ENCODE assay signal across 7 mouse cellular contexts in genomic region chr11:43626300-43626926, GRCm38 (mm10). TPM values are rescaled to one million over a fixed set of nuclear protein-coding genes. Genes with fewer than 3 reads are reported as not detected.
DNase-seq lines count a peak whose midpoint lies in the region; ATAC-seq lines count a peak whose summit lies in the region.

No protein-coding gene starts in this region.

- peak; percentile 77 for DNase-seq in adrenal gland, adult 2 months
- DNase-seq in cerebellum, adult 8-10 months = peak; percentile 43
- peak; percentile 19 for DNase-seq in gastrocnemius, postnatal 25 days
- DNase-seq in intestine, embryonic 14.5 days (ENCODE audit: low spot score) = peak; percentile 78
- peak; percentile 81 for DNase-seq in testis, postnatal 10 days (ENCODE audit: low spot score)

- ATAC-seq in intestine, embryonic 14.5 days (replicated peaks; ENCODE audit: low FRiP score, low TSS enrichment, low read depth) = peak; percentile 75
- ATAC-seq in limb, embryonic 12.5 days (ENCODE audit: insufficient number of reproducible peaks, insufficient read depth, low FRiP score, low TSS enrichment, low read depth) = peak; percentile 53; the same call in 1 of the 2 replicates
- peak; percentile 36; the same call in 1 of the 2 replicates for ATAC-seq in midbrain, embryonic 12.5 days (ENCODE audit: low FRiP score, low read depth)

- H3K4me1 ChIP-seq in intestine, embryonic 14.5 days (replicated peaks; ENCODE audit: control insufficient read depth, insufficient read depth, low read length) = peaks cover 11% of the 10 kb centered on the region
- peaks cover 15% of the 10 kb centered on the region for H3K4me1 ChIP-seq in limb, embryonic 12.5 days (replicated peaks)
- H3K4me1 ChIP-seq in midbrain, embryonic 12.5 days = peaks cover 12% of the 10 kb centered on the region

- H3K27ac ChIP-seq in intestine, embryonic 14.5 days (ENCODE audit: low read depth) = peak overlapping the region; percentile 57; the same call in 1 of the 2 replicates
- peak overlapping the region; percentile 64; the same call in 1 of the 2 replicates for H3K27ac ChIP-seq in limb, embryonic 12.5 days
- peak overlapping the region; percentile 30; the same call in 1 of the 2 replicates for H3K27ac ChIP-seq in midbrain, embryonic 12.5 days (replicated peaks)

- no peak overlapping the region for H3K9ac ChIP-seq in intestine, embryonic 14.5 days (ENCODE audit: low read length)
- 0 out of 2 replicates have a peak overlapping the region, but pooled peaks have one; percentile 8 for H3K9ac ChIP-seq in limb, embryonic 12.5 days (replicated peaks)
- H3K9ac ChIP-seq in midbrain, embryonic 12.5 days (replicated peaks) = peak overlapping the region; percentile 2

- peak overlapping the region; percentile 22 for H3K4me3 ChIP-seq in intestine, embryonic 14.5 days (ENCODE audit: low read depth, low read length)
- peak overlapping the region; percentile 12 for H3K4me3 ChIP-seq in limb, embryonic 12.5 days (replicated peaks)
- 0 out of 2 replicates have a peak overlapping the region, but pooled peaks have one; percentile 3 for H3K4me3 ChIP-seq in midbrain, embryonic 12.5 days

- WGBS in intestine, embryonic 14.5 days = 7% methylated on average over 12 of the region's 12 CpGs
- WGBS in limb, embryonic 12.5 days = 11% methylated on average over 12 of the region's 12 CpGs
- 5% methylated on average over 12 of the region's 12 CpGs for WGBS in midbrain, embryonic 12.5 days

- peak overlapping the region; percentile 39 for H3K4me2 ChIP-seq in intestine, embryonic 14.5 days (ENCODE audit: low read length)
- peak overlapping the region; percentile 51 for H3K4me2 ChIP-seq in limb, embryonic 12.5 days
- peak overlapping the region; percentile 40 for H3K4me2 ChIP-seq in midbrain, embryonic 12.5 days (replicated peaks)

- no peaks in the 10 kb centered on the region for H3K36me3 ChIP-seq in intestine, embryonic 14.5 days (ENCODE audit: control insufficient read depth, insufficient read depth, low read length)
- no peaks in the 10 kb centered on the region for H3K36me3 ChIP-seq in limb, embryonic 12.5 days
- no peaks in the 10 kb centered on the region for H3K36me3 ChIP-seq in midbrain, embryonic 12.5 days

- H3K9me3 ChIP-seq in intestine, embryonic 14.5 days (ENCODE audit: control insufficient read depth, low read length) = no peaks in the 10 kb centered on the region
- no peaks in the 10 kb centered on the region for H3K9me3 ChIP-seq in limb, embryonic 12.5 days
- no peaks in the 10 kb centered on the region for H3K9me3 ChIP-seq in midbrain, embryonic 12.5 days

- H3K27me3 ChIP-seq in intestine, embryonic 14.5 days (replicated peaks; ENCODE audit: control insufficient read depth, insufficient read depth, low read length) = no peaks in the 10 kb centered on the region
- no peaks in the 10 kb centered on the region for H3K27me3 ChIP-seq in limb, embryonic 12.5 days
- no peaks in the 10 kb centered on the region for H3K27me3 ChIP-seq in midbrain, embryonic 12.5 days

RNA-seq across cellular contexts. Expression of gene Fabp6, which starts 25.1 kb away (rescaled TPM):
- total RNA-seq in adrenal gland, adult 2 months (2021) = not detected
- not detected in 2 replicates for polyA plus RNA-seq in adrenal gland, adult 2 months (2012; rRNA removed)
- total RNA-seq in gastrocnemius, postnatal 25 days (2021) = not detected
- polyA plus RNA-seq in intestine, embryonic 14.5 days (2014; fragmentation: Nextera tagmentation; extraction: Ambion mirVana) = 0.43 TPM in 1 of 2 replicates, not detected in the other
- not detected in 2 replicates for polyA plus RNA-seq in limb, embryonic 12.5 days (2016; fragmentation: Nextera tagmentation; extraction: Ambion mirVana)
- not detected in 2 replicates for polyA plus RNA-seq in midbrain, embryonic 12.5 days (2016; fragmentation: Nextera tagmentation; extraction: Ambion mirVana)

RNA-seq across cellular contexts. Expression of gene 4933415A04Rik, which starts 39.6 kb away (rescaled TPM):
- under 1 TPM; 0.32 to 0.45 TPM for total RNA-seq in adrenal gland, adult 2 months (2021)
- polyA plus RNA-seq in adrenal gland, adult 2 months (2012; rRNA removed) = 0.08 and 0.23 TPM in 2 replicates
- not detected for total RNA-seq in gastrocnemius, postnatal 25 days (2021)
- polyA plus RNA-seq in intestine, embryonic 14.5 days (2014; fragmentation: Nextera tagmentation; extraction: Ambion mirVana) = 6.4 and 6.8 TPM in 2 replicates
- polyA plus RNA-seq in limb, embryonic 12.5 days (2016; fragmentation: Nextera tagmentation; extraction: Ambion mirVana) = 4.6 and 6.3 TPM in 2 replicates
- 8.4 and 9.3 TPM in 2 replicates for polyA plus RNA-seq in midbrain, embryonic 12.5 days (2016; fragmentation: Nextera tagmentation; extraction: Ambion mirVana)

RNA-seq across cellular contexts. Expression of gene Pwwp2a, which starts 55.4 kb away (rescaled TPM):
- total RNA-seq in adrenal gland, adult 2 months (2021) = 10 to 100 TPM; 29.4 to 30.9 TPM
- 7.8 and 12.8 TPM in 2 replicates for polyA plus RNA-seq in adrenal gland, adult 2 months (2012; rRNA removed)
- 10 to 100 TPM; 10.9 to 11.0 TPM for total RNA-seq in gastrocnemius, postnatal 25 days (2021)
- polyA plus RNA-seq in intestine, embryonic 14.5 days (2014; fragmentation: Nextera tagmentation; extraction: Ambion mirVana) = 36.1 and 39.1 TPM in 2 replicates
- polyA plus RNA-seq in limb, embryonic 12.5 days (2016; fragmentation: Nextera tagmentation; extraction: Ambion mirVana) = 43.4 and 49.7 TPM in 2 replicates
- polyA plus RNA-seq in midbrain, embryonic 12.5 days (2016; fragmentation: Nextera tagmentation; extraction: Ambion mirVana) = 50.9 and 60.7 TPM in 2 replicates

Comparison
In these comparisons a context has a peak if more than half of its experiments do, and no peak if none do; other contexts are left out.
1. Peak in every context shown above with its lines: DNase-seq, ATAC-seq, H3K4me3 ChIP-seq and H3K27ac ChIP-seq.
2. DNase-seq: peak in every context shown above with its lines; median percentile 81 in testis, postnatal 10 days; 78 in intestine, embryonic 14.5 days; 77 in adrenal gland, adult 2 months; 43 in cerebellum, adult 8-10 months; 19 in gastrocnemius, postnatal 25 days.